Mouse (Mus musculus): ENCODE results near the gene Ncor2.
A peak's percentile ranks its signal among the peaks of the same experiment; 100 is the strongest.

The Ncor2 gene

GRCm38 (mm10) chr5:125024002-125024401 is 155.0 kb downstream of the Ncor2 start:
- DNase-seq (ENCODE audit: low spot score in 2 of 2), result no peak

- DNase-seq (ENCODE audit: low spot score in 2 of 2), result no peak
These were observed 157.7 kb downstream of the Ncor2 start for GRCm38 (mm10) chr5:125021298-125021697.

- DNase-seq (ENCODE audit: low spot score in 2 of 2), result no peak
These were observed 159.9 kb downstream of the Ncor2 start for GRCm38 (mm10) chr5:125019099-125019498.

- no peak for DNase-seq (ENCODE audit: low spot score in 2 of 2)
These were observed 161.7 kb downstream of the Ncor2 start for GRCm38 (mm10) chr5:125017332-125017731.

GRCm38 (mm10) chr5:125016421-125017242 is 162.4 kb downstream of the Ncor2 start:
- peak; percentile 50 to 56 for DNase-seq (ENCODE audit: low spot score in 2 of 2)

GRCm38 (mm10) chr5:125015576-125015975 is 163.4 kb downstream of the Ncor2 start:
- DNase-seq (ENCODE audit: low spot score in 2 of 2), result no peak

GRCm38 (mm10) chr5:125015066-125015465 is 164.0 kb downstream of the Ncor2 start:
- no peak for DNase-seq (ENCODE audit: low spot score in 2 of 2)

GRCm38 (mm10) chr5:125014497-125014896 is 164.5 kb downstream of the Ncor2 start:
- DNase-seq (ENCODE audit: low spot score in 2 of 2), result peak; percentile 58 to 66

- no peak for DNase-seq (ENCODE audit: low spot score in 2 of 2)
These were observed 167.4 kb downstream of the Ncor2 start for GRCm38 (mm10) chr5:125011628-125012027.

- no peak for DNase-seq (ENCODE audit: low spot score in 2 of 2)
These were observed 167.9 kb downstream of the Ncor2 start for GRCm38 (mm10) chr5:125011166-125011565.

GRCm38 (mm10) chr5:125006896-125007295 is 172.1 kb downstream of the Ncor2 start:
- no peak for DNase-seq (ENCODE audit: low spot score in 2 of 2)

- DNase-seq (ENCODE audit: low spot score in 2 of 2), result no peak
These were observed 173.0 kb downstream of the Ncor2 start for GRCm38 (mm10) chr5:125005871-125006652.

- no peak for DNase-seq (ENCODE audit: low spot score in 2 of 2)
These were observed 175.2 kb downstream of the Ncor2 start for GRCm38 (mm10) chr5:125003873-125004255.

GRCm38 (mm10) chr5:125002969-125003872 is 175.8 kb downstream of the Ncor2 start, which contains the start of gene Rflna:
Gene Rflna (plus strand): TSS chr5:125003221.
- DNase-seq (ENCODE audit: low spot score in 2 of 2), result no peak

GRCm38 (mm10) chr5:125000756-125001250 is 178.2 kb downstream of the Ncor2 start:
- no peak for DNase-seq (ENCODE audit: low spot score in 2 of 2)

- DNase-seq (ENCODE audit: low spot score in 2 of 2), result no peak
These were observed 181.1 kb downstream of the Ncor2 start for GRCm38 (mm10) chr5:124997913-124998312.

GRCm38 (mm10) chr5:124996816-124997215 is 182.2 kb downstream of the Ncor2 start:
- DNase-seq (ENCODE audit: low spot score in 2 of 2), result no peak

GRCm38 (mm10) chr5:124992891-124993290 is 186.1 kb downstream of the Ncor2 start:
- no peak for DNase-seq (ENCODE audit: low spot score in 2 of 2)

- DNase-seq (ENCODE audit: low spot score in 2 of 2), result no peak
These were observed 186.7 kb downstream of the Ncor2 start for GRCm38 (mm10) chr5:124992323-124992722.

GRCm38 (mm10) chr5:124989724-124990123 is 189.3 kb downstream of the Ncor2 start:
- DNase-seq (ENCODE audit: low spot score in 2 of 2), result no peak

- DNase-seq (ENCODE audit: low spot score in 2 of 2), result no peak
These were observed 192.4 kb downstream of the Ncor2 start for GRCm38 (mm10) chr5:124986656-124987055.

GRCm38 (mm10) chr5:124986222-124986621 is 192.8 kb downstream of the Ncor2 start:
- no peak for DNase-seq (ENCODE audit: low spot score in 2 of 2)

Measured in natural killer cell, adult 2 months (primary cell).